Mouse (Mus musculus) small intestine, adult 2 months (tissue): ENCODE measurements around the gene Rptor.

Source experiments
- CTCF ChIP-seq: fragments of 200-500 bp; IDR thresholded peaks from 2 replicates; pipeline ENCODE4 v1.5.1; 2012; ENCODE audit warnings: low read depth, mild to moderate bottlenecking, control low read depth, inconsistent platforms, low read length, moderate library complexity, mixed read lengths; ENCODE audit not compliant: insufficient replicate concordance, insufficient read length; ENCODE audit errors: extremely low read depth
- POLR2A ChIP-seq: fragments of 200-500 bp; IDR thresholded peaks from 2 replicates; pipeline ENCODE4 v1.6.1; 2012; ENCODE audit warnings: low read depth, mild to moderate bottlenecking, control low read depth, inconsistent platforms, low read length, moderate library complexity

DNA sequence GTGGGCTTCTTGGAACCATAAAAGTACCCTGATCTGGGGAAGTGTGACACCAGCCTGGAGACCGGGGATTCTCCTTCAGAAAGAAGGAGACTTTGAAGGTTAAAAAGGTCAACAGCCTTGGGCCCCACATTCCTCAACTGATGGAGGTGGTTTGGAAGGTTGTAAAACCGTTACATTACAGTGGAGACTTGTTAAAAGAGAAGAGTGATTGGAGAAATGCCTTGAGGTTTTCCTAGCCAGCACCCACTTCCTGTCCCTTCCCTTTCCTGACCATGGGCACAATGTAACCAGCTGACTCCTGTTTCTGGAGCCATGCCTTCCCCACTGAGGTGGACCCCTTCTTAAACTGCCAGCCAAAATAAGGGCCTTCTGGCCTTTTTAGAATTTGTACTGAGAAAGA, 196.8 kb downstream of the Rptor start:
- no peak for TF ChIP-seq POLR2A
- no peak for TF ChIP-seq CTCF
